Mouse (Mus musculus) heart, adult 18-20 months (tissue): Measurements from ENCODE around the gene Dgcr2. TPM values are rescaled to one million over a fixed set of nuclear protein-coding genes. Genes with fewer than 3 reads are reported as not detected.
A peak's percentile ranks its signal among the peaks of the same experiment; 100 is the strongest.

Experiments used
- DNase-seq, 2 experiments: peaks; one replicate each; pipeline ENCODE4 v3.0.0; 2021 to 2022; ENCODE audit warnings: mixed read lengths in 1 of 2
- long read RNA-seq, 2 experiments: library from polyadenylated mRNA; stranded (forward); transcript quantifications; one replicate each; pipeline ENCODE4 v2.0.0; 2021
- total RNA-seq, 2 experiments: library from RNA; stranded (reverse); gene quantifications; 2 replicates each; pipeline ENCODE4 v1.2.3; 2021

Dgcr2 gene
- total RNA-seq, result 10 to 100 TPM; 43.5 to 48.3 TPM
- long read RNA-seq, experiment 1, full-length matches to known transcripts, result 23 of 27 reads
- long read RNA-seq, experiment 1, partial matches to known transcripts, result 3 of 27 reads
- long read RNA-seq, experiment 1, other reads (novel, unspliced or antisense), result 1 of 27 reads
- long read RNA-seq, experiment 2, full-length matches to known transcripts, result 6 of 12 reads
- long read RNA-seq, experiment 2, partial matches to known transcripts, result 3 of 12 reads
- long read RNA-seq, experiment 2, other reads (novel, unspliced or antisense), result 3 of 12 reads

GRCm38 (mm10) chr16:17898462-17898861 lies at the start of gene Dgcr2, which contains the start of gene Tssk2:
Dgcr2 (minus strand) TSS chr16:17898562.
Tssk2 (plus strand) TSS chr16:17898637.
- no peak for DNase-seq

- no peak for DNase-seq
These were observed 46.9 kb upstream of the Dgcr2 start for GRCm38 (mm10) chr16:17945081-17945831.

GRCm38 (mm10) chr16:17943466-17943865 lies 45.1 kb upstream of the Dgcr2 start:
- no peak for DNase-seq

GRCm38 (mm10) chr16:17939255-17939751 lies 40.9 kb upstream of the Dgcr2 start:
- DNase-seq, result no peak

- DNase-seq, result peak; percentile 40 to 56
These were observed 40.5 kb upstream of the Dgcr2 start for GRCm38 (mm10) chr16:17938821-17939220.

- DNase-seq, result no peak
These were observed 39.8 kb upstream of the Dgcr2 start for GRCm38 (mm10) chr16:17938187-17938586.

GRCm38 (mm10) chr16:17936776-17937175 lies 38.4 kb upstream of the Dgcr2 start:
- DNase-seq, result no peak

GRCm38 (mm10) chr16:17934445-17934910 lies 36.1 kb upstream of the Dgcr2 start:
- DNase-seq, result no peak

GRCm38 (mm10) chr16:17933594-17934444 lies 35.5 kb upstream of the Dgcr2 start:
- DNase-seq, result no peak

- no peak for DNase-seq
These were observed 33.6 kb upstream of the Dgcr2 start for GRCm38 (mm10) chr16:17931906-17932460.

- DNase-seq, result no peak
These were observed 31.3 kb upstream of the Dgcr2 start for GRCm38 (mm10) chr16:17929631-17930030.

GRCm38 (mm10) chr16:17929211-17929610 lies 30.8 kb upstream of the Dgcr2 start:
- DNase-seq, result no peak

- peak; percentile 72 to 77 for DNase-seq
These were observed 30.3 kb upstream of the Dgcr2 start for GRCm38 (mm10) chr16:17928627-17929104.

- peak; percentile 78 for DNase-seq
These were observed 29.8 kb upstream of the Dgcr2 start, which contains the start of gene Slc25a1 for GRCm38 (mm10) chr16:17928087-17928580. Slc25a1 (minus strand) TSS chr16:17928219.

- DNase-seq, result peak in 1 of 2 experiments; percentile 19
These were observed 29.2 kb upstream of the Dgcr2 start for GRCm38 (mm10) chr16:17927351-17928082.

- DNase-seq, result no peak
These were observed 23.8 kb upstream of the Dgcr2 start for GRCm38 (mm10) chr16:17922163-17922538.

GRCm38 (mm10) chr16:17921325-17922162 lies 23.2 kb upstream of the Dgcr2 start:
- DNase-seq, result peak; percentile 96

- DNase-seq, result no peak
These were observed 22.2 kb upstream of the Dgcr2 start for GRCm38 (mm10) chr16:17920586-17920985.
